Mouse (Mus musculus) stomach, postnatal 0 days (tissue): ENCODE data around the gene Gm10309. TPM values are rescaled to one million over a fixed set of nuclear protein-coding genes. Genes with fewer than 3 reads are reported as not detected.

Experiments
- ATAC-seq: fragments of 200-750 bp; cut with Nextera tagmentation; 2 replicates; pipeline ENCODE4 v1.8.0; 2017; ENCODE audit not compliant: low FRiP score, low TSS enrichment
- DNase-seq: peaks from one replicate; pipeline ENCODE4 v3.0.0-alpha.2; 2016; ENCODE audit warnings: low spot score
- H3K27ac ChIP-seq: fragments of 300-500 bp; sonication (generic); replicated peaks from 2 replicates; pipeline ENCODE4 v1.5.1; 2014; ENCODE audit warnings: mild to moderate bottlenecking, control low read depth
- H3K27me3 ChIP-seq: fragments of 300-500 bp; sonication (generic); 2 replicates; pipeline ENCODE4 v1.6.1; 2014; ENCODE audit warnings: low read length; ENCODE audit not compliant: control insufficient read depth, insufficient read depth
- H3K36me3 ChIP-seq: fragments of 300-500 bp; sonication (generic); 2 replicates; pipeline ENCODE4 v1.6.1; 2014; ENCODE audit warnings: low read length, mixed read lengths; ENCODE audit not compliant: control insufficient read depth, insufficient read depth
- H3K4me1 ChIP-seq: fragments of 300-500 bp; sonication (generic); replicated peaks from 2 replicates; pipeline ENCODE4 v1.6.1; 2014; ENCODE audit warnings: antibody characterized with exemption; ENCODE audit not compliant: control insufficient read depth, insufficient read depth
- H3K4me2 ChIP-seq: fragments of 300-500 bp; sonication (generic); replicated peaks from 2 replicates; pipeline ENCODE4 v1.6.1; 2014; ENCODE audit warnings: low read depth, mild to moderate bottlenecking, control low read depth, moderate library complexity
- H3K4me3 ChIP-seq: fragments of 300-500 bp; sonication (generic); 2 replicates; pipeline ENCODE4 v1.5.1; 2014; ENCODE audit warnings: low read depth, low read length, control low read depth
- H3K9ac ChIP-seq: fragments of 300-500 bp; sonication (generic); 2 replicates; pipeline ENCODE4 v1.6.1; 2014; ENCODE audit warnings: mild to moderate bottlenecking, low read length, control low read depth, mixed read lengths
- H3K9me3 ChIP-seq: fragments of 300-500 bp; sonication (generic); 2 replicates; pipeline ENCODE4 v1.6.1; 2016; ENCODE audit warnings: low read length; ENCODE audit not compliant: control insufficient read depth
- CTCF ChIP-seq: IDR thresholded peaks from 2 replicates; pipeline ENCODE4 v1.5.1; 2016; ENCODE audit warnings: antibody characterized with exemption, low read depth, mild to moderate bottlenecking, moderate library complexity
- EP300 ChIP-seq: optimal IDR thresholded peaks from 2 replicates; pipeline ENCODE3; 2016; ENCODE audit warnings: antibody characterized with exemption
- WGBS: fragments of 180-500 bp; shearing (Covaris S2); extraction: QIAGEN DNeasy Blood & Tissue Kit; methylation state at CpG from one replicate; pipeline ENCODE4 v1.1.7; 2014; 5-methylcytosine and 5-hydroxymethylcytosine counted together
- polyA plus RNA-seq: library from polyadenylated mRNA; unstranded; fragments of >200 nt; fragmentation: Nextera tagmentation; extraction: Ambion mirVana; gene quantifications from 2 replicates; pipeline ENCODE4 v1.2.1, GENCODE M21; 2015

Gene Gm10309
- polyA plus RNA-seq, result 0.07 and 0.08 TPM in 2 replicates

DNA sequence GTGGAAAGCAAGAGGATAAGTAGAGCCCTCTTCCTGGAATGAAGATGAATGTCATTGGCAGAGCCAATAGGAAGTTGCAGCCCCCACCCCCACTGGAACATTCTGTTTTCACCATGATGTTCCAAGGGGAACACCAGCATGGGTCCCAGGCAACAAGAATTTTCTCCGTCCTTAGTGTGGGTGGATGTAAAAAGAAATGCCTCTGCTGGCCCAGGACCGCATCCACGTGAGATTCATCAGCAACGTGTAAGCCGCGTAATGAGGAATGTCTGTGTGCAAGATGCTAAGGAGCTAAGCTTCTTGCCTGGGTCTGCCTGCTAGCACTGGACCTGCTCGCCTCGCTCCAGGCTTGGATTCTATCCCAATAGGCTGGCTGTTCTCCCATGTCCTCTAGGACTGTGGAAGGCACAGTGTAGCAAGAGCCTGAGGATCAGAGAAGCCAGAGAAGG, at the start of gene Gm10309:
Gm10309 (minus strand) TSS at position 50 of the 449 bp plus-strand sequence.
- Histone ChIP-seq H3K9me3 (no peaks in the 10 kb centered on the region), H3K9ac (no peak within 1 kb of the TSS), H3K27me3 (no peaks in the 10 kb centered on the region), H3K4me1 (0 out of 2 replicates have a peak, but pooled peaks cover 2% of the 10 kb centered on the region), H3K4me3 (no peak within 1 kb of the TSS), H3K27ac (0 out of 2 replicates have a peak within 1 kb of the TSS, but pooled peaks have one; percentile 1), H3K4me2 (no peak within 1 kb of the TSS), H3K36me3 (no peaks in the 10 kb centered on the region)
- ATAC-seq (no peak), DNase-seq (no peak)
- TF ChIP-seq CTCF, result no peak
- TF ChIP-seq EP300, result no peak
- 64% methylated on average over 8 of the region's 8 CpGs for WGBS

DNA sequence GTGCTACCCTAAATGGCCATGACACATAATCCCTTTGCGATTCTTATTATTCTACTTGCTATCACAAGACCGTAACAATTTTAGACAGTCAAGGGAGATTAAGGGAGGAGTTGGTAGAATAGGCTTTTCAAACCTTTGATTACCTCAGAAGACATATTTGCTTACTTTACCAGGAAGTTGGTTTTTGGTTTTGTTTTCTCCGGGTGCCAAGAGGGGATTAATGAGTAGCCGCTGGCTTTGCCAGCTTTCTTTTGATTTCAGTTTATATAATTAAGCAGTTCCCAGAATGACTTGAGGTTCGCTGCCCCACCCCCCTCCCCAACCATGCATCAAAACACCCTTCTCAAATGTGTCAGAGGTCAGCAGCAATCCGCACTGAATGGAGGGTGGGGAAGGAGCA, 47.0 kb upstream of the Gm10309 start:
- Histone ChIP-seq H3K36me3 (no peaks in the 10 kb centered on the region), H3K4me2 (no peak overlapping the region), H3K27me3 (no peaks in the 10 kb centered on the region), H3K4me3 (no peak overlapping the region), H3K4me1 (no peaks in the 10 kb centered on the region), H3K27ac (no peak overlapping the region), H3K9me3 (no peaks in the 10 kb centered on the region), H3K9ac (no peak overlapping the region)
- 43% methylated on average over 6 of the region's 6 CpGs for WGBS
- DNase-seq (no peak), ATAC-seq (no peak)
- no peak for TF ChIP-seq EP300
- no peak for TF ChIP-seq CTCF

DNA sequence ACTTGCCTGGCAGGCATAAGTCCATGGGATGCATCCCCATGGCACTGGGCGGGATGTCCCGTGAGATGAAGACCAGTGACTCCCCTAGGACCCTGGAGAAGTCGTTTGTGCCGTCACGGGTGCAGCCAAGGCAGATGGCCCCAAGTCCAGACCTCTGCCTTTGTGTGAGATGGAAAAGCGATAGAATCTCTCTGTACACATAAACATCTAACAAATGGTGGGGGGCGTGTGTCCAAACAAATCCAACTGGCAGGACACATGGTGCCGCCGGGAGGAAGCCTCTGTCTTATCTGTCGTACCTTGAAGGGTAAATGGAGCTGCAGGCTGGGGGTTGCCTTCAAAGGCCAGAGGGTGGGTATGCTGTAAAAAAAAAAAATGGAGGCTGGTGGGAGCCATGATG, 46.5 kb upstream of the Gm10309 start:
- no peaks in the 10 kb centered on the region for H3K4me1 ChIP-seq
- no peaks in the 10 kb centered on the region for H3K36me3 ChIP-seq
- H3K27ac ChIP-seq, result no peak overlapping the region
- H3K9me3 ChIP-seq, result no peaks in the 10 kb centered on the region
- H3K4me3 ChIP-seq, result no peak overlapping the region
- no peak overlapping the region for H3K9ac ChIP-seq
- no peak for ATAC-seq
- 64% methylated on average over 10 of the region's 10 CpGs for WGBS
- DNase-seq, result no peak
- H3K27me3 ChIP-seq, result no peaks in the 10 kb centered on the region
- no peak for TF ChIP-seq CTCF
- H3K4me2 ChIP-seq, result no peak overlapping the region

DNA sequence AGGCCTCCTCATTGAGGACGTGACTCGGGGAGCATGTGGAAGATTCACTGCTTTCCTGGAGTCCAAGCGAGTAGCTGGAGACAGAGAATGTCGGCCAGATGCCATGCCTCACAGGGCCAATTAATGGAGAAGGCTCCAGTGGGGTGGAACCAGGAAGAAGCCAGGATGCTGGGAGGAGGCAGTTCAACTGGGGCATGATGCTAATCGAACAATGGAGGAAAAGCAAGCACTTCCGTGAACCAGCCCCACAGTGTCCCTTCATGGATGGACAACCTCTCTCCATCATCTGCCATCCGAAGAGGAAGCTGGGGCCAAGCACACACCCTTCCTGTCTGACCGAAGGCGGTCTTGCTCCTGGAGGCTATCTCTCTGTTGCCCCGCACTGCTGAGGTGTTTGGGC, 44.1 kb upstream of the Gm10309 start:
- DNase-seq (no peak), ATAC-seq (no peak)
- TF ChIP-seq EP300 (no peak), CTCF (no peak)
- Histone ChIP-seq H3K4me1 (no peaks in the 10 kb centered on the region), H3K27ac (no peak overlapping the region), H3K4me2 (no peak overlapping the region), H3K9ac (no peak overlapping the region), H3K36me3 (no peaks in the 10 kb centered on the region), H3K4me3 (no peak overlapping the region), H3K27me3 (no peaks in the 10 kb centered on the region), H3K9me3 (no peaks in the 10 kb centered on the region)
- 90% methylated on average over 10 of the region's 10 CpGs for WGBS

DNA sequence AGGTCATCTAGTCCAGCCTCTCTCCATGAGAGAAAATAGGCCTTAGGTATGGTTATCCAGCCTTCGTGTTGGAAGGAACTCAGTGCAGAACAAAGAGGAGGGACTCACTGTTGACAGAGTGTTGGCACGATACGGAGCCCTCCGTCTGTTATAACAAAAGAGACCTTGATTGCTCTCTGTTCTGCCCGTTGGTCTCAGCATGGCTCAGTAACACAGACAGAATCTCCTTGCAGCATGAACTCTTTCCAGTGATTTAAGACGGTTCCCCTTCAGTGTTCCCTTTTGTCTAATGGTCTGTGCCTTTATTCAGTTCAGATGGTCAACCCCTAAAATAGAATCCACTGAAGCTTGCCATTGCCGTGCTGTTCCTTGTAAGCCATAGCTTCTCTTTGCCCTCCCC, 41.5 kb upstream of the Gm10309 start:
- no peak for TF ChIP-seq CTCF
- no peak for TF ChIP-seq EP300
- no peak overlapping the region for H3K9ac ChIP-seq
- H3K4me2 ChIP-seq, result no peak overlapping the region
- no peaks in the 10 kb centered on the region for H3K9me3 ChIP-seq
- 68% methylated on average over 7 of the region's 7 CpGs for WGBS
- ATAC-seq (no peak), DNase-seq (no peak)
- H3K36me3 ChIP-seq, result no peaks in the 10 kb centered on the region
- H3K27ac ChIP-seq, result no peak overlapping the region
- no peaks in the 10 kb centered on the region for H3K4me1 ChIP-seq
- no peaks in the 10 kb centered on the region for H3K27me3 ChIP-seq
- H3K4me3 ChIP-seq, result no peak overlapping the region

DNA sequence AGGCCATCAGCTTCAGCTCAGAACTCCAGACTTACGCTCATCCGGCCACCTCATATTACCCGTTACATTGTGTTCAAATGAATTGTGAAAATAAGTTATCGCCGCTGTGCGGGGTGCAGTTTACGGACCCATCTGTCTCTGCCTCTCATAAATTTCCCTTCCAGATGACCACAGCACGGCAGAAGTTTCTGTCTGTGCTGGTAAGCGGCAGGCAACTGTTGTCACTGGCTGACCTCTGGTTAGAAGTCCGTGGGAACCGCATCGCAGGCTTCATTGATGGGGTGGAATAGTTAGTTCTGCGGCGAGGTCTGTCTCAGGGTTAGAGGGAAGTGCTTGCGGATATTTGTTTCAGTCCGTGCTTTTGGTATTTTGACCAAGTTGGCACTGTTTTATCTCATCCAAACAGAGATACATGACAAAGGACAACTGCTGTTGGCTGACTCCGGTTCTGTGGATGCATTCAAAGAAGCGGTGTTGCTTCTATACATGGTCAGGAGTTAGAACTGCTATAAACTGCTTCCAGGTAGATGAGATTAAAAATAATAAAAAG, 34.9 kb upstream of the Gm10309 start:
- H3K9me3 ChIP-seq, result no peaks in the 10 kb centered on the region
- H3K27ac ChIP-seq, result no peak overlapping the region
- no peak overlapping the region for H3K9ac ChIP-seq
- TF ChIP-seq EP300 (no peak), CTCF (no peak)
- ATAC-seq (no peak), DNase-seq (no peak)
- H3K4me1 ChIP-seq, result no peaks in the 10 kb centered on the region
- no peaks in the 10 kb centered on the region for H3K36me3 ChIP-seq
- H3K27me3 ChIP-seq, result no peaks in the 10 kb centered on the region
- H3K4me3 ChIP-seq, result no peak overlapping the region
- no peak overlapping the region for H3K4me2 ChIP-seq
- 72% methylated on average over 18 of the region's 18 CpGs for WGBS
